Mouse (Mus musculus) frontal cortex, postnatal 36 days (tissue): ENCODE measurements around the gene Kcns3.
A peak's percentile ranks its signal among the peaks of the same experiment; 100 is the strongest.

ENCODE experiments used
- DNase-seq, 2 experiments: peaks; one replicate each; pipeline ENCODE4 v3.0.0; 2022; ENCODE audit warnings: low spot score in 2 of 2

Gene Kcns3

GRCm38 (mm10) chr12:11151015-11151414 is at the start of gene Kcns3:
TSS of gene Kcns3 (minus strand) at chr12:11151056.
- DNase-seq, result peak; percentile 9 to 15

- no peak for DNase-seq
Observed at GRCm38 (mm10) chr12:11198551-11198950, 47.7 kb upstream of the Kcns3 start.

- no peak for DNase-seq
Observed at GRCm38 (mm10) chr12:11198026-11198425, 47.2 kb upstream of the Kcns3 start.

- no peak for DNase-seq
Observed at GRCm38 (mm10) chr12:11196830-11197229, 46.0 kb upstream of the Kcns3 start.

GRCm38 (mm10) chr12:11196142-11196597 is 45.3 kb upstream of the Kcns3 start:
- DNase-seq, result peak; percentile 68 to 72

- no peak for DNase-seq
Observed at GRCm38 (mm10) chr12:11195031-11195430, 44.2 kb upstream of the Kcns3 start.

- peak; percentile 87 to 91 for DNase-seq
Observed at GRCm38 (mm10) chr12:11178486-11179154, 27.8 kb upstream of the Kcns3 start.

- DNase-seq, result no peak
Observed at GRCm38 (mm10) chr12:11177408-11178394, 26.8 kb upstream of the Kcns3 start.

- no peak for DNase-seq
Observed at GRCm38 (mm10) chr12:11158670-11159069, 7.8 kb upstream of the Kcns3 start.

- DNase-seq, result no peak
Observed at GRCm38 (mm10) chr12:11155123-11155522, 4.3 kb upstream of the Kcns3 start.

- no peak for DNase-seq
Observed at GRCm38 (mm10) chr12:11153587-11153986, 2.7 kb upstream of the Kcns3 start.

GRCm38 (mm10) chr12:11150192-11150935 is 492 bp downstream of the Kcns3 start:
- peak; percentile 24 to 30 for DNase-seq

- DNase-seq, result peak; percentile 28 to 33
Observed at GRCm38 (mm10) chr12:11149421-11150191, 1.2 kb downstream of the Kcns3 start.

- peak in 1 of 2 experiments; percentile 25 for DNase-seq
Observed at GRCm38 (mm10) chr12:11149121-11149420, 1.8 kb downstream of the Kcns3 start.

GRCm38 (mm10) chr12:11144894-11145293 is 6.0 kb downstream of the Kcns3 start:
- no peak for DNase-seq

- DNase-seq, result no peak
Observed at GRCm38 (mm10) chr12:11132418-11132817, 18.4 kb downstream of the Kcns3 start.

- DNase-seq, result no peak
Observed at GRCm38 (mm10) chr12:11129188-11129587, 21.7 kb downstream of the Kcns3 start.

GRCm38 (mm10) chr12:11126186-11126759 is 24.6 kb downstream of the Kcns3 start:
- no peak for DNase-seq

- no peak for DNase-seq
Observed at GRCm38 (mm10) chr12:11101565-11101964, 49.3 kb downstream of the Kcns3 start.

- DNase-seq, result no peak
Observed at GRCm38 (mm10) chr12:11088626-11089372, 62.1 kb downstream of the Kcns3 start.
